Mouse (Mus musculus): Measurements from ENCODE around the gene C1qb. TPM values are rescaled to one million over a fixed set of nuclear protein-coding genes. Genes with fewer than 3 reads are reported as not detected.

Gene C1qb
- 156 and 168 TPM in 2 replicates for total RNA-seq (2015; ENCODE audit: low replicate concordance)
- total RNA-seq (2017; ENCODE audit: low replicate concordance) = 46.1 and 49.5 TPM in 2 replicates

- no peak for ATAC-seq (replicated peaks; ENCODE audit: low FRiP score, poor library complexity, severe bottlenecking)
These were observed at the start of gene C1qb for GRCm38 (mm10) chr4:136886101-136886500. TSS of gene C1qb (minus strand) at chr4:136886187.

DNA sequence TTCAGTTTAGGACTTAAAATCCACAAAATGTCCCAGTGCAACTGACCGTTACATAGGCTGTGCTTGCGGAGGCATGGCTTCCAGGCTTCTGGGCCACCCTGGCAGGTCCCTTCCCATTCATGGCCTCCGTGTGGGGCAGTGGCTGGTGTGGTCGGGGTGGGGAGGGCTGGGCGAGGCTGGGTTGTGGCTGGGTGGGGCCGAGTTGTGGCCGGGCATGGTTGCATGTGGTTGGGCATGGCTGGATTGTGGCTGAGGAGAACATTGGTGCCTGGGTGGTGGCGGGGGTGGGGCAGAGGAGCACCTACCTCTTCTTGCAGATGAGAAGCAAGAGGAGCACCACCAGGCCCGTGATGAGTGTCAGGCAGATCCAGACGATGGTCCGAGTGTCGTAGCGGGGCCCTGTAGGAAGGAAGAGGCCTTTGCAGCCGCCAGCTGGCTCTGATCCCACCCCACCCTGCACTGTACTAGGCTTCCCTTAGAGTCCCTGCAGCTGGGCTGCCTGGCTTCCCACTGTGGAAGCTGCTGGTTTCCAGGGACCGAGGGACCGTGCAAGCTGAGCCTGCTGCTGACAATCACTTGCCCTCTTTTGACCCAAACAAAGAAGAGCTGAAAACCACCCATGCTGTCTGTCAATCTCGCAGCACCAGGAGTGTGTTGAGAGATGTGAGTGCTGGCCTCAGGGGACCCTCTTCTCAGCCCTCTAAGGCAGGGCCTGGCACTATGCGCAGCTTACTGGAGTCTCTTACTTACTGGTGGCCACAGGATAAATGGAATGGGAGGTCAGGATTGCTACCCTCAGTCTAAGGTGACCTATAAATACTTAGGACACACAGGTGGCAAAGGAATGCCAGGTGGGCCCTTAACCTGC lies 49.0 kb upstream of the C1qb start:
- no peak for ATAC-seq (replicated peaks; ENCODE audit: low FRiP score, poor library complexity, severe bottlenecking)

GRCm38 (mm10) chr4:136930474-136930873 lies 44.5 kb upstream of the C1qb start:
- no peak; the same call in 1 of the 2 replicates for ATAC-seq (replicated peaks; ENCODE audit: low FRiP score, poor library complexity, severe bottlenecking)

DNA sequence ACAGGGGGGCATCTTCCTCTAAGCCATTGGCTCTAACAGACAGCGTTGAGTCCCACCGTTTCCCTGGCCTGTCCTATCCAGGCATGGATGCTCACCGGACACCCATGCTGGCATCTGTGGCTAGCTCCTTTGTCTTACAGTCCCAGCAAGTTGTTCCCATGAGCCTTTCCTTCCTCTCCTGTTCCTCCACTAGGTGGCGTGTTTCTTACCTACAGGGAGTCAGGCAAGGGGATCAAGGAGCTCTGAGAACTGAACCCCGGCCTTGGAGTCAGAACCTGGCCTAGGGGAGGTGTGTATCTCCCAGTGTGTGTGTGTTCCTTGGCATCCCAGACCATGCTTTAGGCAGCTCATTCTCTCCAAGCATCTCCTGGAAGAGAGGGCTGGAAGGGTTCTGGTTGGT lies 42.9 kb upstream of the C1qb start:
- no peak for ATAC-seq (replicated peaks; ENCODE audit: low FRiP score, poor library complexity, severe bottlenecking)

- ATAC-seq (replicated peaks; ENCODE audit: low FRiP score, poor library complexity, severe bottlenecking) = no peak
These were observed 39.8 kb upstream of the C1qb start for GRCm38 (mm10) chr4:136925804-136926203.

- no peak for ATAC-seq (replicated peaks; ENCODE audit: low FRiP score, poor library complexity, severe bottlenecking)
These were observed 38.5 kb upstream of the C1qb start for GRCm38 (mm10) chr4:136924529-136924928.

DNA sequence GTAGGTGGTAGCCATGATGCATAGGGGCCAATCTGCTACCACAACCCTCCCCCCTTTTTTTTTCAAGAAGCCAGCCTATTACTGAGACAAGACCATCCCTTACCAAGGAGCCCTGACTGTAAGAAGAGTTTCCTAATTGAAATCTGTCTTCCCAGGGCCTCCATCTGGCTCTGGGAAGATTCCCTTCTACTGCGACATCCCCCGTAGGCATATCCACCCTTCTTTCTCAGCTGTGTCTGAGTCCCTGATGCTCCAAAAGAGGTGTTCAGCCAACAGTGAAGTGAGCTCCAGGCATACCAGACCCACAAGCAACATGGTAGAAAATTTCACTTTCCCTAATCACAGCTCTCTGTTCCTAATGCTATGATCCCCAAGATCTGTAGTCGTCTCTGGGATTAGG lies 33.5 kb upstream of the C1qb start:
- ATAC-seq (replicated peaks; ENCODE audit: low FRiP score, poor library complexity, severe bottlenecking) = no peak

DNA sequence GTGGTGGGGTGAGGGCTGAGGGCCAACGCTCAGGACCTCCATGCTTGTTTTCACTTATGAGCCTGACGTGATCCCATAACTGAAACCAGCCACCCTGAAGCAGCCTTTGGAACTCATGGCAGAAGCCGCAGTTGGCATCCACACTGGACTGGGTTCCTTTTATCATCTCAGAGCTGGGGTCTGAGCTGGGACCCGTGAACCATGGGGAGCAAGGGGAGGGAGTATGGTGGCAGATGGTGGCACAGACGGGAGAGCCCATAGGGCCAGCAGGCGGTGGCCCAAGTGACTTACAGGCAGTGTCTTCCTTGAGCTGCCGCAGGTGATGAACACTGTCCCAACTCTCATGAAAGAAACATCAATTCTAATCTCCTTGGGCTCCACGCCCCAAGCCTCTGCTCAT lies 32.8 kb upstream of the C1qb start:
- ATAC-seq (replicated peaks; ENCODE audit: low FRiP score, poor library complexity, severe bottlenecking) = no peak

- no peak for ATAC-seq (replicated peaks; ENCODE audit: low FRiP score, poor library complexity, severe bottlenecking)
These were observed 31.2 kb upstream of the C1qb start for GRCm38 (mm10) chr4:136917165-136917524.

GRCm38 (mm10) chr4:136916359-136917164 lies 30.6 kb upstream of the C1qb start:
- ATAC-seq (replicated peaks; ENCODE audit: low FRiP score, poor library complexity, severe bottlenecking) = no peak

DNA sequence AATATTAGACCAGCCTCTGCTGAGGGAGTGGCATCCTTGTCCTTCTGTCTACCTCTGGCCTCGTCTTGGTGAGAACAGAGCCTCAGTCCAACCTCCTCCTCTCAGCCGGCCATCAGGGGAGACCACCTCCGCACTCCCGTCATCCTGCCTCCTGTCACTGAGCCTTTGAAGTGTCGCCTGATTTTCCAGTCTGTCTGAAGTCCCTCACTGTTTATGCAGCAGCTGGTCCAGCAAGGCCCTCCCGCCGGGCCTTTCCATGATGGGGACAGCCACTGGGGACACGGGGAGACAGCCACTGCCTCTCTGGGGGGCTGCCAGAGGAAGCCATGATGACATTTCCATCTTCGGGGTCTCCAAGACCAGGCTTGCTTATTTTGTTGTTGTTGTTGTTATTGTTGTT lies 26.9 kb upstream of the C1qb start:
- no peak for ATAC-seq (replicated peaks; ENCODE audit: low FRiP score, poor library complexity, severe bottlenecking)

DNA sequence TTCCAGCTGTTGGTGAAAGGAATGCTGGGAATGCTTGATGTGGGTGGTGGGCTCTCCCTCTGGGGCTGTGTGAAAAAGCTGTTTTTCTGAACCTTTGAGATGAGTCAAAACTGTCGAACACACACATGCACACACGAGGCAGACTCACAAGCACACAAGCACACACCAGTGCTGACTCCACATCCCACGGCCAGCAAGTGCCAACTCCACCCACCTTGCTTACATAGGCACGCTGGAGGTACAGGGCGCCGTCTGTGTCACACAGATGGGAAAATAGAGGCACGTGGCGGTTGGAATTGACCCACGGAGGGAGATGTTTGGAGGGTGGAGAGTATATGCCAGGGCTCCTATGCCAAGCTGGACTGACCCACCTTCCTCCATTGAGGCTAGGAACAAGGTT lies 25.8 kb upstream of the C1qb start:
- ATAC-seq (replicated peaks; ENCODE audit: low FRiP score, poor library complexity, severe bottlenecking) = no peak

DNA sequence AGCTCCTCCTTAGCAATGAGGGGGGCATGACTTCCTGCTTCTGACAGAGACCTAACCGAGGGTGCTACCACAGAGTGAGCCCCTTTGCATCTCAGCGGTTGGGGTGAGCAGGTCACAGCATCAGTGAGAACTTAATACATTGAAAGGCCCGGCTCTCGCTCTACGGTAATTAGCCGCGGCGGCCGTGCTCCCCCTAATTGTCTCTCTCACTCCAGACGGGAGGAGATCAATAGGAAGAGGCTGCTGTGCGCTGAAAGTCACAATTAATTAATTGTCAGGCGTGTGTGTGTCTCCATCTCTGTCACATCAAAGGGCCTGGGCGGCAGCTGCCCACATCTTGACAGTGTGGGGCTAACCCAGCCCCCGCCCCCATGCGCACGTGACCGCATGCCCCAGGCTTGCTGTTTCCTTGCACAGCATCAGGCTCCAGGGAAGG lies 25.2 kb upstream of the C1qb start:
- no peak for ATAC-seq (replicated peaks; ENCODE audit: low FRiP score, poor library complexity, severe bottlenecking)

DNA sequence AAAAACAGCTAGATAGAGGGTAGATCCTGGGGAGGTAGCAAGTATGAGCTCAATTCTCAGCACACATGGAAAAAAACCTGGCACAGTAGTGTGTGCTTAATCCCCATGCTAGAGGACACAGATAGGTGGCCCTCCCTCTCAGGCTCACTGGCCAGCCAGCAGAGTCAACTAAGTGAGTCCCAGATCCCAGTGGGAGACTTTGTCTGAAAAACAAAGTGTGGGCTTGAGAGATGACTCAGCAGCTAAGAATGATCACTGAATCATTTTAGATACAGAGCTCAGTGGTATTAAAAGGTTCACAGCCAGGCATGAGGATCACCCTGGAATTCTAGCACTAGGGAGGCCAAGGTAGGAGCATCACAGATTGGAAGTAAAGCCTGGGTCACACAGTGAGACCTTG lies 21.8 kb upstream of the C1qb start:
- no peak for ATAC-seq (replicated peaks; ENCODE audit: low FRiP score, poor library complexity, severe bottlenecking)

- no peak for ATAC-seq (replicated peaks; ENCODE audit: low FRiP score, poor library complexity, severe bottlenecking)
These were observed 21.0 kb upstream of the C1qb start for GRCm38 (mm10) chr4:136907033-136907432.

DNA sequence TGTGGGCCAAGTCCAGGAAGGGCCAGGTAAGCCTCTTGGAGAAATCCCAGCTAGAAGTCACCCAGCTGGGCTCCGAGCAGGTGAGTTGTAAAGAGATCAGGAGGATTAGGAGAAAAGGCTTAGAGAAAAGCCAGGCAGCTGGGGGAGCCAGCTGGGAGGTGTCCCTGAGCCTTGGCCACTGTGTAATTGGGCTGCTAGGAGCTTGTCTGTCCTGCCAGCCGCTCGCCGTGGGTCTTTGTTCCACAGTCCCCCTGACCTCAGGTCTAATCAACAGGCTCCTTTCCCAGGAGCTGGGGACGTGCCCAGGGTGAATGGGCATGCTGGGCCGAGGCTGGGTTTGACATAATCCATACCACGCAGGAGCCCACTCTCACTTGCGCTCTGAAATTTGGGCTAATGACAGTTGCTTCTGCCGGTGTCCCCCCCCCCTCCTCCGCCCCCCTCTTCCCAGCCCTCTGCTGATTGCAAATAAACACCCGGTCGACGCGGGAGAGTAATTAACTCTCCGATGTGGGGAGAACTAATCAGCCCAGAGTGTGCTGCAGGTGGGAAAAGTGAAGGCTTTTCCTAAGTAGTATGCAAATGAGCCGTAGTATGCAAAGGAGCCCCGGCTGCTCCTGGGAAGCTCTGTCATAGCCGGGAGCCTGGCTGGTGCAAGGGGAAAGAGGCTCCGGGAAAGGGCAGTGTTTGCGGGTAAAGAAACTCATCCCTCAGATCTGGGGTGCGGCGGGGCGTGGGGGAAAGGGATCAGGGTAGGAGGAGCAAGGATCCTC lies 19.0 kb upstream of the C1qb start:
- ATAC-seq (replicated peaks; ENCODE audit: low FRiP score, poor library complexity, severe bottlenecking) = no peak

- no peak for ATAC-seq (replicated peaks; ENCODE audit: low FRiP score, poor library complexity, severe bottlenecking)
These were observed 13.2 kb upstream of the C1qb start for GRCm38 (mm10) chr4:136899154-136899553.

- ATAC-seq (replicated peaks; ENCODE audit: low FRiP score, poor library complexity, severe bottlenecking) = no peak
These were observed 12.7 kb upstream of the C1qb start, which contains the start of gene C1qa for GRCm38 (mm10) chr4:136898637-136899036. TSS of gene C1qa (minus strand) at chr4:136898803.

DNA sequence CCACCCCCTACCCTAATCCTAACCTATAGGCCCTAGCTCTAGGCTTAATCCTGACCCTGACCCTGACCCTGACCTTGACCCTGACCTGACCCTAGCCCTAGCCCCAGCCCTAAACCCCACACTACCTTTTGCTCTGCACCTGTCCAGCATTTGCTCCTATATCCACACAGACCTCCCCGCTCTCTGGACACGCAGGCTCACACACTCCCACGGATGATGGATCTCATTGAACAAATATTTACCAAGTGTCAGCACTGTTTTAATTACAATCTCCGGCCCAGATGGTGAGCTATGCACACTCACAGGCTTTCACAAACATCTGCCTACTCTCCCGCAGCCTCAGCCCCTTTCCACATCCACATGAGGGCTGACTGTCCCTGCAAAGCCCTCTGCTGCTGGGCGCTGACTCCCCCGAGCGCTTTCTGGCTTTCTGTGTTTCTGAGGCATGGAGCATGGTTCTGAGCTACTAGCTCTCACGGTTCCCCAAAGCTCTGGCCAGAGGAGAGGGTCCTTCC lies 12.2 kb upstream of the C1qb start:
- no peak for ATAC-seq (replicated peaks; ENCODE audit: low FRiP score, poor library complexity, severe bottlenecking)

DNA sequence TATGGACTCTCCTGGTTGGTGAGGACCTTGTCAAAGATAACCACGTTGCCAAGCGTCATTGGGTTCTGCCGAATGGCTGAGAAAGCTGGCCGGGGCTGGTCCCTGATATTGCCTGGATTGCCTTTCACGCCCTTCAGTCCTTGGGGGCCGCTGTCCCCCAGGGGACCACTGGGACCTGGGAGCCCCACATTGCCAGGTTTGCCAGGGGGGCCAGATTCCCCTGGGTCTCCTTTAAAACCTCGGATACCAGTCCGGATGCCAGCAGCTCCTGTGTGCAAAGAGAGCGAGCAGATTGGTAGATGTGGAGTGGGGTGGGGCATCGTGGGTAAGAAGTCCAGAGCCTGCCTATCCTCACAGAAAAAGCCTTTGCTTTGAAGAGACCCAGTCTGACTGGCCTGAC lies 10.5 kb upstream of the C1qb start:
- no peak for ATAC-seq (replicated peaks; ENCODE audit: low FRiP score, poor library complexity, severe bottlenecking)

All from erythroid progenitor cell, adult 5-6 weeks (primary cell).